Mouse (Mus musculus) macrophage (primary cell): ENCODE measurements around the gene Vill. TPM values are rescaled to one million over a fixed set of nuclear protein-coding genes. Genes with fewer than 3 reads are reported as not detected.

Source experiments
- H3K27ac ChIP-seq: fragments of 350-480 bp; formaldehyde crosslinking; 2 replicates; pipeline ENCODE4 v1.9.0; 2021
- H3K36me3 ChIP-seq: fragments of 350-480 bp; formaldehyde crosslinking; 2 replicates; pipeline ENCODE4 v1.9.0; 2021; ENCODE audit errors: inconsistent target
- H3K4me3 ChIP-seq: fragments of 350-480 bp; formaldehyde crosslinking; 2 replicates; pipeline ENCODE4 v1.9.0; 2021; ENCODE audit errors: inconsistent target
- H3K79me2 ChIP-seq: fragments of 350-480 bp; formaldehyde crosslinking; 2 replicates; pipeline ENCODE4 v1.9.0; 2021; ENCODE audit errors: inconsistent target
- WGBS: methylation state at CpG from one replicate; pipeline ENCODE4 v1.1.7; 2026; ENCODE audit warnings: inconsistent platforms; ENCODE audit not compliant: missing documents; 5-methylcytosine and 5-hydroxymethylcytosine counted together
- polyA plus RNA-seq: library from polyadenylated mRNA; stranded (reverse); fragments of 250-400 nt; gene quantifications from 3 replicates; pipeline ENCODE4 v1.2.4, GENCODE M21; 2018; ENCODE audit warnings: inconsistent platforms

The Vill gene
- polyA plus RNA-seq, 1 experiment from 2014 or later = 25.2 TPM

GRCm38 (mm10) chr9:119029568-119029967 lies 23.0 kb upstream of the Vill start:
- Histone ChIP-seq H3K79me2 (no peaks in the 10 kb centered on the region), H3K27ac (no peak overlapping the region), H3K36me3 (no peaks in the 10 kb centered on the region), H3K4me3 (no peak overlapping the region)
- WGBS = 88% methylated on average over 7 of the region's 7 CpGs

GRCm38 (mm10) chr9:119031038-119031437 lies 21.5 kb upstream of the Vill start:
- Histone ChIP-seq H3K4me3 (no peak overlapping the region), H3K36me3 (no peaks in the 10 kb centered on the region), H3K27ac (no peak overlapping the region), H3K79me2 (no peaks in the 10 kb centered on the region)
- WGBS = 87% methylated on average over 4 of the region's 4 CpGs

GRCm38 (mm10) chr9:119031772-119032171 lies 20.8 kb upstream of the Vill start:
- no peak overlapping the region for H3K27ac ChIP-seq
- H3K79me2 ChIP-seq = no peaks in the 10 kb centered on the region
- no peaks in the 10 kb centered on the region for H3K36me3 ChIP-seq
- WGBS = 95% methylated on average over 14 of the region's 14 CpGs
- H3K4me3 ChIP-seq = no peak overlapping the region

DNA sequence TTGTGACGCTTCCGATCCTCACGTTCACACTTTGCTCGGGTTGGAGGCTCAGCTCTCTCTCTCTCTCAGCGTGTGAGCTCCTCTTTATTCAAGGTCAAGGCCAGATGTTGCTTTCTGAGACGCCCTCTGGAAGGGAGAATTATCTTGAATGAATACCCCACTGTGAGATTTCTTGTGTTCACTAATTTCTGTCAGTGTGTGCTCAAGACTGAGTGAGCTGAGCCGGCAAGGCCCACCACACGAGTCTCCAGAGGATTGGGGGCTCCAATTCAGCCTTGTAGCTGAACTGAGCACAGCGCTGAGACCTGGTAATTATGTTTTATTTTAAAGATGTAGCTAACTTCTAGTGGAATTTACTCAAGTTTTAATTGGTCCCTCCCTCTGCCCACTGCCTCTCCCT lies 20.0 kb upstream of the Vill start:
- 100% methylated on average over 9 of the region's 9 CpGs for WGBS
- H3K27ac ChIP-seq = no peak overlapping the region
- H3K4me3 ChIP-seq = no peak overlapping the region
- H3K79me2 ChIP-seq = no peaks in the 10 kb centered on the region
- no peaks in the 10 kb centered on the region for H3K36me3 ChIP-seq

DNA sequence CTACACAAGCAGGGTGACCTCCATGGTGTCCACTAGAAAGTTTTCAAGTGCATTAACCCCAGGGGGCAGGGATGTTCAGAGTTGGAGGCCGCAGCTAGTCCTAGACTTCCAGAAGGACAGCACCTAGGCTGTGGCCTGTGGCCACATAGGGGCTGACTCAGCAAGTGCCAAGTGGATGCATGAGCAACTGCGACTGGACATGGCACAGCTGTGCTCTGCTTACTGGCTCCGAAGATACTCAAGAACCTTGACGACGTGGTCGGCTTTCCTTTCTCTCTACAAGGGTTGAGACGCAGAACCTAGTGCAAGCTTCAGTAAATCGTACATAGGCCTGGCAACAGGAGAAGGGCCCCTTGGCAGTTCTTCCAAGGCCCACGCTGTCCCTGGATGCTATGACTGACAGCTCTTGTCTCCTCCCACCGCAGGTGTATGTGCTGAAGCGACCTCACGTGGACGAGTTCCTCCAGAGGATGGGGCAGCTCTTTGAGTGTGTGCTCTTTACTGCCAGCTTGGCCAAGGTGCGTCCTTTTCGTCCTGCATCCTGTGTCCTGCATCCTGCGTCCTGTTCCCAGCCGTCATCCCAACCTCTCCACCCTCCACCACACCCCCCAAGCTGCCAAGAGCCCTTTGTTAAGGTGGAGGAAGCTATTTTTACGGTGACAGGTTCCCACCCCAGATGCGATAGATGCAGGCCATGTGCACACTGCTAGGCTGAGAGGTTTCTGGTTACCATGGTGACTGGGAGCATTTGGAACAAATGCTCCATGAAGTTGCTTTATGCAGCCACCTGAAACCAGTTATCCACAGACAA lies 19.3 kb upstream of the Vill start:
- H3K36me3 ChIP-seq = no peaks in the 10 kb centered on the region
- H3K27ac ChIP-seq = no peak overlapping the region
- H3K79me2 ChIP-seq = no peaks in the 10 kb centered on the region
- WGBS = 97% methylated on average over 19 of the region's 19 CpGs
- no peak overlapping the region for H3K4me3 ChIP-seq

DNA sequence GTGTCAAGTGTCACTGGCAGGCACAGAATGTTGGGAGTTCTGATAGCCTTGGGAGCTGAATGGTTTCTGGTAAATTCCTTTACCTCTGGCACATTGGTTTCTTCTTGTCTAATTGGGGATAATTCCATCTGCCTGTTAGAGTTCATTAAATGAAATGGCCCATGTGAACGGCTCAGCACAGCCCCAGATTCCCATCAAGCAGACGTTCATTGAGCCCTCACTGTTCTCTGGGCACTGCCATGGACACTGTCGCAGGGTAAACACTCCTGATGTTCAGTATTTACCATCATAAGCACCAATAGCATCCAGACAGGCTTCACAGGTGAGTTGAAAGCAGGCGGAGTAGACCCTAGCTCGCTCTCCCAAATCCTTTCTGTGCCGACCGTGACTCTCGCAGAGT lies 18.5 kb upstream of the Vill start:
- 95% methylated on average over 8 of the region's 8 CpGs for WGBS
- Histone ChIP-seq H3K4me3 (no peak overlapping the region), H3K36me3 (no peaks in the 10 kb centered on the region)

GRCm38 (mm10) chr9:119034676-119035665 lies 17.6 kb upstream of the Vill start:
- H3K36me3 ChIP-seq = no peaks in the 10 kb centered on the region
- no peak overlapping the region for H3K27ac ChIP-seq
- 85% methylated on average over 28 of the region's 29 CpGs for WGBS
- H3K79me2 ChIP-seq = no peaks in the 10 kb centered on the region
- no peak overlapping the region for H3K4me3 ChIP-seq

More for the DNA sequence above, 18.5 kb upstream of the Vill start:
- no peak overlapping the region for H3K27ac ChIP-seq
- H3K79me2 ChIP-seq = no peaks in the 10 kb centered on the region

GRCm38 (mm10) chr9:119035836-119036235 lies 16.7 kb upstream of the Vill start:
- Histone ChIP-seq H3K79me2 (no peaks in the 10 kb centered on the region), H3K4me3 (no peak overlapping the region), H3K36me3 (no peaks in the 10 kb centered on the region), H3K27ac (no peak overlapping the region)
- 29% methylated on average over 7 of the region's 7 CpGs for WGBS

DNA sequence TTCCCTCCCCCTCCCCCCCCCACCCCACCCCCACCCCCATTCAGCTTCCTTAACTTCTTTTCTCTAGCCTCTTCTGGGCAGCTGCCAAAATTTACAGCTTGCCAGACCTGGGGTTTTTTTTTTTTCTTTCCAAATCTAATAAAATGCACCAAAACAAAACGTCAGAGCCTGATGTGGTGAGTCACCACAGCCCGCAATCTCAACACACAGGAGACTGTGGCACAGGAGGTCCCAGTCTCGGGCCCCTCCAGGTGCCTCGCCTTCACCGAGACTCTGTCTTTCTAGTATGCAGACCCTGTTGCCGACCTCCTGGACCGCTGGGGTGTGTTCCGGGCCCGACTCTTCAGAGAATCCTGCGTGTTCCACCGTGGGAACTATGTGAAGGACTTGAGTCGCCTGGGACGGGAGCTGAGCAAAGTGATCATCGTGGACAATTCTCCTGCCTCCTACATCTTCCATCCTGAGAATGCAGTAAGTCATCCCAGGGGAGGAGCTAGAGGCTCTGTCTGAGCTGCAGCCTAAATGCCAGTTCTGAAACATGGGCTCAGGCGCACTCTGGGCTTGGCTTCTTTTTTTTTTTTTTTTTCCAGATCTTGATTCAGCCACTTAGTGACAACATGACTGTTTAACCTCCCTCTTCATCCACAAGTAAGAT lies 15.4 kb upstream of the Vill start:
- H3K36me3 ChIP-seq = no peaks in the 10 kb centered on the region
- no peak overlapping the region for H3K4me3 ChIP-seq
- WGBS = 80% methylated on average over 12 of the region's 15 CpGs
- no peaks in the 10 kb centered on the region for H3K79me2 ChIP-seq
- H3K27ac ChIP-seq = no peak overlapping the region

DNA sequence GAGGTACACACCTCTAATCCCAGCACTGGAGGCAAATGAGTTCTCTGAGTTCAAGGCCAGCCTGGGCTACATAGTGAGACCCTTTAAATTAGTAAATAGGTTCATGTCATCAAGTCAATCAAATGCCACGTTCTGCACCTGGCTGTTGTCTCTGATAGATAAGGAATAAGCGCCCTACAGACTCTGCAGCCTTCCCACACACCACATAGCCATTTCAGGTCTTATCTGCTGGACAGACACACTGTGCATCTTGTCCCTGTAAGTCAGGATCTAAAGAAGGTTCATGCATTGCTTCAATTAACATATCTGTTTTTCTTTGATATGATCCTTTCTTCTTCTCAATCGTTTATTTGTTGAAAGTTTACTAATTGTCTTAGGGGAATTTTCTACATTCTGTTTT lies 14.0 kb upstream of the Vill start:
- H3K79me2 ChIP-seq = no peaks in the 10 kb centered on the region
- 93% methylated on average over 3 of the region's 3 CpGs for WGBS
- no peaks in the 10 kb centered on the region for H3K36me3 ChIP-seq
- H3K27ac ChIP-seq = no peak overlapping the region
- no peak overlapping the region for H3K4me3 ChIP-seq

DNA sequence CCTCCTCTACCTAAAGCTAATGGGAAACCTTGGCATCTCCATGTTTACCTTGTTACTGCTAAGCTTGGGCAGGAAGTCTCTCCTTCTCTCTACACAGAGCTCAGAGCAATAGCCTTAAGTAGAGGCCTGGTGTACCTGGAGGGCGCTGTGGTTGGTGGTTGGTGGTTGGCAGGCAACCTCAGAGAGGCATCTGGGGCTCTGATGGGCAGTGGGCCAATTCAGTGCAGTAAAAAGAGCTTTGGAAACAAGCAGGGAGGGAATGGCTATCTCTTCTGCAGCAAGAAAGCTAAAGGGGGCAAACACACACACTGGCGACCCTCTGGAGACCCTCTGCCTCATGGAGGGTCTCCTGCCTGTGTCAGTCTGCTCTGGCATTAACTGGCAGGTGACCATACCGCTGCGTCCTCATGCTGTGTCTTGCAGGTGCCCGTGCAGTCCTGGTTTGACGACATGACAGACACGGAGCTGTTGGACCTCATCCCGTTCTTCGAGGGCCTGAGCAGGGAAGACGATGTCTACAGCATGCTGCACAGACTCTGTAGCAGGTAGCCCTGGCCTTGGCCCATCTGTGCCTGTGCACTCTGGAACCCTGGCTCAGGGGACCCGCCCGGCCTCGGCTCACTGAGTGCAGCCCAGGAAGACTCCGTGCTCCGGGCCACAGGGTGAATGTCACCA lies 12.3 kb upstream of the Vill start:
- H3K36me3 ChIP-seq = no peaks in the 10 kb centered on the region
- no peaks in the 10 kb centered on the region for H3K79me2 ChIP-seq
- 93% methylated on average over 15 of the region's 15 CpGs for WGBS

DNA sequence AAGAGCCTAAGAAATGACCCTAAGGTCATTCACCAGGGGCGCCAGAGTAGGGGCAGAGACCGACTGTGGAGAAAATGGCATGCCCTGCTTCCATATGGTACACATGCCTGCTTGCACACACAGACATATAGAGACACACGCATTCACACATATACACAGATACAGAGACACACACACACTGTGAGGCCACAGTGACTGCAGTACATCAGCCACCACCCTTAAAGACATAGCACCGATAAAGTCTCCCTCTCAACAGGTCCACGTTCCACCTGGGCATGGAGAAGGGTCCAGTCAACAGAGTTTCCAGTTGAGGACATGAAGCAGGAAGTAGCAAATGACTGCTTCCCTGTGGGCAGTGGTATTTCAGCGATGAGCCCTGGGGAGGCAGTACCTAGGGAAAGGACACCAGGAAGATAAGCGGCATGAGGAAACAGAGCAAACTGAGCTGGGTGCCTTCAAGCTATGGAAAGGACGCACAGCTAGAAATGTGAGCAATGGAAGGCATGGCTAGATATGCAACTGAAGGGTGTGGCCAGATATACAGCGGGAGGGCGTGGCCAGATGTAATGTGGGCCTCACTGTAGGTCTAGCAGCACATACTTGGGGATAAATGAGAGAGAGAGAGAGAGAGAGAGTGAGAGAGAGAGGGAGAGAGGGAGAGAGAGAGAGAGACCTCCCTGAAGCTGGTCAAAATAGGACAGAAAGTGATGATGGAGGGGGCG lies 4.2 kb upstream of the Vill start:
- no peaks in the 10 kb centered on the region for H3K79me2 ChIP-seq
- H3K36me3 ChIP-seq = no peaks in the 10 kb centered on the region
- 90% methylated on average over 11 of the region's 11 CpGs for WGBS
- no peak overlapping the region for H3K4me3 ChIP-seq
- H3K27ac ChIP-seq = no peak overlapping the region

More for the DNA sequence above, 12.3 kb upstream of the Vill start:
- Histone ChIP-seq H3K27ac (no peak overlapping the region), H3K4me3 (no peak overlapping the region)

- no peaks in the 10 kb centered on the region for H3K36me3 ChIP-seq
- H3K27ac ChIP-seq = no peak overlapping the region
- WGBS = 58% methylated on average over 2 of the region's 2 CpGs
- no peaks in the 10 kb centered on the region for H3K79me2 ChIP-seq
- no peak overlapping the region for H3K4me3 ChIP-seq
Observed at GRCm38 (mm10) chr9:119051158-119051557, 1.4 kb upstream of the Vill start.
